Mouse (Mus musculus): ENCODE measurements at regions not wholly inside any gene's neighbourhood (a gene's known extent, or its start where the extent isn't known, plus 50 kb on each side); places are given as distances from the start of the nearest gene placed in this dataset.

- DNase-seq (ENCODE audit: low read depth, low spot score), result no peak
Measured at GRCm38 (mm10) chr9:33769811-33770210, 715.9 kb upstream of the Kirrel3 start.

- DNase-seq (ENCODE audit: low read depth, low spot score), result no peak
Measured at GRCm38 (mm10) chr9:33774178-33774577, 711.5 kb upstream of the Kirrel3 start.

GRCm38 (mm10) chr9:33790617-33791016 is 695.1 kb upstream of the Kirrel3 start:
- DNase-seq (ENCODE audit: low read depth, low spot score), result no peak

- no peak for DNase-seq (ENCODE audit: low read depth, low spot score)
Measured at GRCm38 (mm10) chr9:33800250-33800649, 685.4 kb upstream of the Kirrel3 start.

GRCm38 (mm10) chr9:33800763-33801162 is 684.9 kb upstream of the Kirrel3 start:
- no peak for DNase-seq (ENCODE audit: low read depth, low spot score)

GRCm38 (mm10) chr9:33814739-33815368 is 670.8 kb upstream of the Kirrel3 start:
- no peak for DNase-seq (ENCODE audit: low read depth, low spot score)

- DNase-seq (ENCODE audit: low read depth, low spot score), result no peak
Measured at GRCm38 (mm10) chr9:33822574-33823394, 662.9 kb upstream of the Kirrel3 start.

- no peak for DNase-seq (ENCODE audit: low read depth, low spot score)
Measured at GRCm38 (mm10) chr9:33826116-33826515, 659.6 kb upstream of the Kirrel3 start.

- no peak for DNase-seq (ENCODE audit: low read depth, low spot score)
Measured at GRCm38 (mm10) chr9:33827409-33827808, 658.3 kb upstream of the Kirrel3 start.

GRCm38 (mm10) chr9:33837666-33838380 is 647.9 kb upstream of the Kirrel3 start:
- no peak for DNase-seq (ENCODE audit: low read depth, low spot score)

- DNase-seq (ENCODE audit: low read depth, low spot score), result no peak
Measured at GRCm38 (mm10) chr9:33849623-33850022, 636.1 kb upstream of the Kirrel3 start.

GRCm38 (mm10) chr9:33850024-33850423 is 635.7 kb upstream of the Kirrel3 start:
- no peak for DNase-seq (ENCODE audit: low read depth, low spot score)

GRCm38 (mm10) chr9:33850993-33851392 is 634.7 kb upstream of the Kirrel3 start:
- DNase-seq (ENCODE audit: low read depth, low spot score), result no peak

- peak; percentile 2 for DNase-seq (ENCODE audit: low read depth, low spot score)
Measured at GRCm38 (mm10) chr9:33856169-33856568, 629.5 kb upstream of the Kirrel3 start.

- DNase-seq (ENCODE audit: low read depth, low spot score), result no peak
Measured at GRCm38 (mm10) chr9:33858511-33858910, 627.2 kb upstream of the Kirrel3 start.

GRCm38 (mm10) chr9:33868666-33869065 is 617.0 kb upstream of the Kirrel3 start:
- no peak for DNase-seq (ENCODE audit: low read depth, low spot score)

GRCm38 (mm10) chr9:33887279-33887678 is 598.4 kb upstream of the Kirrel3 start:
- DNase-seq (ENCODE audit: low read depth, low spot score), result no peak

- no peak for DNase-seq (ENCODE audit: low read depth, low spot score)
Measured at GRCm38 (mm10) chr9:33892001-33892400, 593.7 kb upstream of the Kirrel3 start.

GRCm38 (mm10) chr9:33901313-33902076 is 584.2 kb upstream of the Kirrel3 start:
- DNase-seq (ENCODE audit: low read depth, low spot score), result no peak

- DNase-seq (ENCODE audit: low read depth, low spot score), result no peak
Measured at GRCm38 (mm10) chr9:33903991-33904570, 581.6 kb upstream of the Kirrel3 start.

GRCm38 (mm10) chr9:33914919-33915318 is 570.8 kb upstream of the Kirrel3 start:
- no peak for DNase-seq (ENCODE audit: low read depth, low spot score)

Measured in retina, postnatal 7 days (tissue).